Mouse (Mus musculus) E14TG2a.4 (cell line): ENCODE measurements at regions not wholly inside any gene's neighbourhood (a gene's known extent, or its start where the extent isn't known, plus 50 kb on each side); places are given as distances from the start of the nearest gene placed in this dataset.

ENCODE experiments used
- H3K27me3 ChIP-seq: 2 replicates; pipeline ENCODE4 v1.6.1; 2014; ENCODE audit warnings: low read length, control low read depth; ENCODE audit not compliant: insufficient read depth
- H3K36me3 ChIP-seq: 2 replicates; pipeline ENCODE4 v1.6.1; 2014; ENCODE audit warnings: low read length, control low read depth; ENCODE audit not compliant: insufficient read depth
- H3K4me1 ChIP-seq: replicated peaks from 2 replicates; pipeline ENCODE4 v1.6.1; 2014; ENCODE audit warnings: low read depth, low read length, control low read depth
- H3K4me3 ChIP-seq: replicated peaks from 2 replicates; pipeline ENCODE4 v1.5.1; 2014; ENCODE audit warnings: mild to moderate bottlenecking, low read length
- H3K9me3 ChIP-seq: 2 replicates; pipeline ENCODE4 v1.6.1; 2014; ENCODE audit warnings: low read length, control low read depth
- CTCF ChIP-seq: conservative IDR thresholded peaks from 2 replicates; pipeline ENCODE4 v1.5.1; 2014; ENCODE audit warnings: low read length
- NANOG ChIP-seq: IDR thresholded peaks from 2 replicates; pipeline ENCODE4 v1.6.1; 2014; ENCODE audit warnings: borderline replicate concordance, low read length, mixed read lengths
- POU5F1 ChIP-seq: IDR thresholded peaks from 2 replicates; pipeline ENCODE4 v1.6.1; 2014; ENCODE audit warnings: low read length, borderline replicate concordance

GRCm38 (mm10) chr14:67159996-67160395, 1151.0 kb upstream of the Gulo start:
- H3K4me3 ChIP-seq: no peak overlapping the region
- peaks cover 22% of the 10 kb centered on the region for H3K4me1 ChIP-seq
- H3K9me3 ChIP-seq: peaks cover 8% of the 10 kb centered on the region
- H3K36me3 ChIP-seq: no peaks in the 10 kb centered on the region
- TF ChIP-seq CTCF: no peak
- TF ChIP-seq POU5F1: no peak
- no peak for TF ChIP-seq NANOG
- H3K27me3 ChIP-seq: no peaks in the 10 kb centered on the region

GRCm38 (mm10) chr14:67158867-67159266, 1149.9 kb upstream of the Gulo start:
- Histone ChIP-seq H3K4me3 (no peak overlapping the region), H3K9me3 (no peaks in the 10 kb centered on the region), H3K36me3 (no peaks in the 10 kb centered on the region), H3K4me1 (peaks cover 22% of the 10 kb centered on the region), H3K27me3 (no peaks in the 10 kb centered on the region)
- TF ChIP-seq CTCF: no peak
- TF ChIP-seq POU5F1: no peak
- TF ChIP-seq NANOG: no peak

DNA sequence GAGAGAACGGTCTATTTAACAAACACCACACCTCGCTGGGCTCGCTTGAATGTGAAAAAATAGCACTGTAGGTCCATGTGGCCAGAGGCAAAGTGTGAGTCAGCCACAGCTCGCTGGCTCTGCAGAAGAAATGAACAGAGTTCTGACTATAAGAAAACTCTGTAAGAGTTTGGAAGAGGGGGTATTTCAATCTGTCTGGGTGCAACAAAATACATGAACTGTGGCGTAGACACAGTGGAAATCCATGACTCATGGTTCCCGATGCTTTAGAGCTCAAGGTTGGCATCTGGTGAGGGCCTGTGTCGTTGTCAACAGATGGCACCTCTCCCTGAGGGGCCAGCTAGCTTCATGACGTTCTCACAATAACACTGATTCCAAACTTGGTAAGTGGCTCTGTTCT, 1147.4 kb upstream of the Gulo start:
- peaks cover 22% of the 10 kb centered on the region for H3K4me1 ChIP-seq
- no peaks in the 10 kb centered on the region for H3K27me3 ChIP-seq
- no peaks in the 10 kb centered on the region for H3K36me3 ChIP-seq
- TF ChIP-seq CTCF (no peak), POU5F1 (no peak), NANOG (no peak)
- H3K4me3 ChIP-seq: no peak overlapping the region
- no peaks in the 10 kb centered on the region for H3K9me3 ChIP-seq

DNA sequence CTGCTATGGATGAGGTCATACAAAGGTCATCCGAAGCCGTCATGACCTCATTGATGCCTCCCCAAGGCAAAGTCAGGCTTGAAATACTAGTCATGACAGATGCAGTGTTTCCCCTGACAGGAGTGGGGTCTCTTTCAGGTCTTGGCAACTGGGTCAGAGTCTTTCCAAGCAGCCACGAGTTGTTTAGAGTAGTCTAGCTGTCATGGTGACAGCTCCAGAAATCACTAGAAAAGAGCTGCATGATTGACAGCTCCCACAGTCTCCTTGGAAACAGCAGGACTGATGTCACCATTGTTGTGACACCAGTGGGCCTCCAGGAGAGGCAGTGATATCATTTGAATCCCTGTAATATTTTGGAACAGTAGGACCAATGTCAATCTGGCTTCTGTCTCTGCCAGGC, 1144.6 kb upstream of the Gulo start:
- Histone ChIP-seq H3K36me3 (no peaks in the 10 kb centered on the region), H3K4me3 (no peak overlapping the region), H3K4me1 (peaks cover 6% of the 10 kb centered on the region; the same call in 1 of the 2 replicates), H3K27me3 (no peaks in the 10 kb centered on the region), H3K9me3 (no peaks in the 10 kb centered on the region)
- TF ChIP-seq NANOG (no peak), CTCF (no peak)

GRCm38 (mm10) chr14:67149961-67150471, 1141.0 kb upstream of the Gulo start:
- Histone ChIP-seq H3K36me3 (no peaks in the 10 kb centered on the region), H3K9me3 (no peaks in the 10 kb centered on the region), H3K4me3 (no peak overlapping the region), H3K4me1 (peaks cover 4% of the 10 kb centered on the region; the same call in 1 of the 2 replicates), H3K27me3 (peaks cover 4% of the 10 kb centered on the region; the same call in 1 of the 2 replicates)
- TF ChIP-seq CTCF: peak; percentile 35
- TF ChIP-seq NANOG: no peak

DNA sequence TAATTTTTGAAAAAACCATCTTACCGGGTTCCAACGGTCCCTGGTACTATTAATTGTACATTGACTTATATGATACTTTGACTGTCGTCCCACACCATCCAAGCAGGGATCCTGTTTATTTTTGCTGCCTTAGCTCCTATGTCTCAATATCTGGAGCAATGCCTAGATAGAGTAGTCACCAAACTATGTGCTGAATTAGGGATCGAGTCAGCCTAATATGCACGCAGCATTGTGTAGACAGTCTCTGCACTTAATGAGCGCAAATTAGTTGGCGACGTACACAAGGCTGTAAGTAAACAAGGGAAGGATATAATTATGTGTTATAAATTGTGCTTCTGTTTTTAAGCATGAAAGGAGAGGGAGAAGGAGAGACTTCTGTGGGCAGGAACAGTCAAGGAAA, 1140.1 kb upstream of the Gulo start:
- no peak for TF ChIP-seq POU5F1
- no peak for TF ChIP-seq NANOG
- TF ChIP-seq CTCF: no peak
- H3K36me3 ChIP-seq: no peaks in the 10 kb centered on the region
- H3K4me1 ChIP-seq: peaks cover 4% of the 10 kb centered on the region; the same call in 1 of the 2 replicates
- no peak overlapping the region for H3K4me3 ChIP-seq
- H3K9me3 ChIP-seq: no peaks in the 10 kb centered on the region
- peaks cover 6% of the 10 kb centered on the region; the same call in 1 of the 2 replicates for H3K27me3 ChIP-seq

DNA sequence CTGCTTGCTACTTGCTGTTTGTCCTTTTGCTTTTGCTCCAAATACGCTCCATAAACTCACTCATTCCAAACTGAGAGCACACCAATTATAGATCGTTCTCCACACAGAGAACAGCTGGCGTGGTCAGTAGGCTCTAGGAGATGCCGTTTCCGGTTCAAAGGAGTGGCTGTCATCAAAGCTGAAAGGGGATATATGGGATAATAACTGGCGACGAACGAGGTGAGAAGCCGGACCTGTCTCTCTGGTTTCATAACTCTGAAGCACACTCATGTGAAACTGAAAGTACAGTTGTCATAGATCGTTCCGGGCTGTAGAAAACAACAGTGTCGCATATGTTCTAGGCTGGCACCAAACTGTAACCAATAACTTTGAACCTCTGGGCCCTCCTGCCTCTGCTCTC, 1137.6 kb upstream of the Gulo start:
- H3K9me3 ChIP-seq: no peaks in the 10 kb centered on the region
- no peak overlapping the region for H3K4me3 ChIP-seq
- H3K4me1 ChIP-seq: peaks cover 4% of the 10 kb centered on the region; the same call in 1 of the 2 replicates
- H3K27me3 ChIP-seq: peaks cover 19% of the 10 kb centered on the region; the same call in 1 of the 2 replicates
- H3K36me3 ChIP-seq: no peaks in the 10 kb centered on the region
- TF ChIP-seq NANOG: no peak

- Histone ChIP-seq H3K4me3 (no peak overlapping the region), H3K36me3 (no peaks in the 10 kb centered on the region), H3K27me3 (peaks cover 19% of the 10 kb centered on the region; the same call in 1 of the 2 replicates), H3K4me1 (peaks cover under 1% of the 10 kb centered on the region; the same call in 1 of the 2 replicates), H3K9me3 (peaks cover 4% of the 10 kb centered on the region; the same call in 1 of the 2 replicates)
- TF ChIP-seq CTCF (no peak), POU5F1 (no peak), NANOG (no peak)
Measured at GRCm38 (mm10) chr14:67145046-67145445, 1136.0 kb upstream of the Gulo start.

GRCm38 (mm10) chr14:67144461-67144985, 1135.5 kb upstream of the Gulo start:
- no peak for TF ChIP-seq CTCF
- H3K4me3 ChIP-seq: no peak overlapping the region
- H3K27me3 ChIP-seq: peaks cover 19% of the 10 kb centered on the region; the same call in 1 of the 2 replicates
- peaks cover 9% of the 10 kb centered on the region; the same call in 1 of the 2 replicates for H3K9me3 ChIP-seq
- H3K4me1 ChIP-seq: no peaks in the 10 kb centered on the region
- no peaks in the 10 kb centered on the region for H3K36me3 ChIP-seq
